ENCODE assay signal across 13 mouse cellular contexts in genomic region chr3:89616861-89617260, GRCm38 (mm10).
DNase-seq lines count a peak whose midpoint lies in the region; ATAC-seq and TF ChIP-seq lines count a peak whose summit lies in the region.
"Had no signal": no experiment of that assay in that cellular context is flagged by ENCODE, and none has a peak within 500 bp of the region (broad histone marks: within the 10 kb centered on the region; RNA-seq: fewer than 3 reads in every experiment).

No protein-coding gene starts in this region.

- no peaks in the 10 kb centered on the region for H3K4me1 ChIP-seq in heart, adult 2 months (ENCODE audit: control insufficient read depth, insufficient read depth, low read length)
- peaks cover 10% of the 10 kb centered on the region for H3K4me1 ChIP-seq in lung, embryonic 14.5 days (ENCODE audit: insufficient read depth)
- H3K4me1 ChIP-seq in lung, adult 2 months (ENCODE audit: control insufficient read depth, insufficient read depth, low read length): no peaks in the 10 kb centered on the region

- intact Hi-C loops in heart, adult 2 months (cut with DNase I): no loop called here
- intact Hi-C loops in heart, postnatal 10 days (cut with DNase I): no loop called here

- H3K27me3 ChIP-seq in heart, adult 2 months (ENCODE audit: control insufficient read depth, insufficient read depth, low read length): no peaks in the 10 kb centered on the region
- H3K27me3 ChIP-seq in lung, embryonic 14.5 days (ENCODE audit: insufficient read depth, low read length): no peaks in the 10 kb centered on the region

- H3K4me3 ChIP-seq in heart, adult 2 months: no peak overlapping the region
- H3K4me3 ChIP-seq in lung, embryonic 14.5 days (ENCODE audit: low read depth, low read length): no peak overlapping the region
- H3K4me3 ChIP-seq in lung, adult 2 months (replicated peaks; ENCODE audit: extremely low read depth, low read depth, low read length): no peak overlapping the region

- H3K36me3 ChIP-seq in heart, adult 2 months (ENCODE audit: control insufficient read depth, insufficient read depth, low read length): no peaks in the 10 kb centered on the region
- no peaks in the 10 kb centered on the region for H3K36me3 ChIP-seq in lung, embryonic 14.5 days (ENCODE audit: insufficient read depth)

- TF ChIP-seq POLR2A in heart, adult 2 months (IDR thresholded peaks at IDR 0.05; ENCODE audit: insufficient read depth, low read depth, low read length): no peak
- TF ChIP-seq POLR2A in lung, adult 2 months (IDR thresholded peaks at IDR 0.05; ENCODE audit: borderline replicate concordance, extremely low read depth, low read depth, low read length): no peak

- no peak overlapping the region for H3K9ac ChIP-seq in heart, adult 2 months (ENCODE audit: low read depth, low read length)
- H3K9ac ChIP-seq in lung, embryonic 14.5 days: no peak overlapping the region
- H3K9ac ChIP-seq: hindbrain, embryonic 14.5 days had no signal

- H3K79me2 ChIP-seq in heart, adult 2 months (replicated peaks; ENCODE audit: control insufficient read depth, insufficient read depth, low read length): no peaks in the 10 kb centered on the region

- H3K9me3 ChIP-seq in lung, embryonic 14.5 days (ENCODE audit: low read depth, low read length): no peaks in the 10 kb centered on the region

- no peak for DNase-seq in heart, adult 2 months
- DNase-seq in heart, postnatal 10 days: no peak
- no peak for DNase-seq in lung, embryonic 14.5 days
- DNase-seq in lung, adult 2 months: no peak
- DNase-seq in B cell, adult 2 months: peak; percentile 27 to 33
- peak; percentile 39 for DNase-seq in WW6 (ENCODE audit: low read depth, low spot score)
- no peak for DNase-seq in layer of hippocampus, adult 18-20 months (ENCODE audit: low spot score in 2 of 2)
- no peak for DNase-seq in cerebellum, adult 9-10 months
- DNase-seq: adrenal gland, postnatal 25 days; heart, adult 11 months; layer of hippocampus, postnatal 36 days; right cerebral cortex, postnatal 14 days had no signal

- H3K4me2 ChIP-seq in lung, embryonic 14.5 days: no peak overlapping the region
- H3K4me2 ChIP-seq: hindbrain, embryonic 14.5 days had no signal

- no peak for TF ChIP-seq EP300 in heart, adult 2 months (IDR thresholded peaks at IDR 0.05; ENCODE audit: insufficient read depth, low read depth, low read length)

- ATAC-seq in lung, embryonic 14.5 days (ENCODE audit: insufficient read depth): no peak

- TF ChIP-seq CTCF in heart, adult 2 months (IDR thresholded peaks at IDR 0.05): peak; percentile 33
- TF ChIP-seq CTCF in lung, embryonic 14.5 days (IDR thresholded peaks at IDR 0.05; ENCODE audit: low read depth): 0 out of 2 replicates have a peak, but pooled peaks have one; percentile 14
- TF ChIP-seq CTCF in lung, adult 2 months (IDR thresholded peaks at IDR 0.05; ENCODE audit: insufficient read depth, low read length): no peak

- no peak overlapping the region for H3K27ac ChIP-seq in heart, adult 2 months
- H3K27ac ChIP-seq in lung, embryonic 14.5 days (ENCODE audit: low read depth): no peak overlapping the region
- H3K27ac ChIP-seq: hindbrain, embryonic 14.5 days had no signal

- 68% methylated on average over 6 of the region's 6 CpGs for WGBS in heart, adult 2 months
- WGBS in lung, embryonic 14.5 days: 60% methylated on average over 6 of the region's 6 CpGs
- WGBS in lung, adult 2 months: 67% methylated on average over 6 of the region's 6 CpGs

Comparison
In these comparisons a context has a peak if more than half of its experiments do, and no peak if none do; other contexts are left out.
1. DNase-seq: peak in B cell, adult 2 months (2 of 2) and WW6 (single experiment); none in heart, adult 2 months (0 of 2), heart, postnatal 10 days (0 of 2), lung, embryonic 14.5 days (single experiment), lung, adult 2 months (single experiment), layer of hippocampus, adult 18-20 months (0 of 2) and cerebellum, adult 9-10 months (single experiment).